Mouse (Mus musculus): ENCODE measurements around the gene Epn3. TPM values are rescaled to one million over a fixed set of nuclear protein-coding genes. Genes with fewer than 3 reads are reported as not detected.

Epn3 gene
- polyA plus RNA-seq, 1 experiment from 2014 or later: 4.2 TPM

DNA sequence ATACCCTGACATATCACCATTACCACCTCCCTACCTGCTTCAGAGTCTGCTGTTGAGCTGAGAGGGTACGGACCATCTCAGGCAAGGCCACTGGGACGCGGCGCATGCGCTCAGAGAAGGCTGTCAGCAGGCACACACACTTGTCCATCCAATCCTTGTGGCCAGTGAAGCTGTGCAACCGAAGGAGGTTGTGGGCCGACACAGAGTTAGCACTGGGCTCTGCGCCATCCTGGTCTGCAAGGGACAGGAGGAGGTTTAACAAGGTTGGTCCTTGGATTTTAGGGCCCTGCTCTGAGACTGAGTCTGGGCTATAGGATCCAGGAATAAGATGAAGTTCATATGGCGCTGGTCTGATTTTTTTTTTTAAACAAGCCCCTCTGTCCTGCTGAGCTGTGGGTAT, 19.4 kb downstream of the Epn3 start:
- 88% methylated on average over 9 of the region's 9 CpGs for WGBS
- no peak overlapping the region for H3K27ac ChIP-seq
- H3K36me3 ChIP-seq: no peaks in the 10 kb centered on the region
- peaks cover 27% of the 10 kb centered on the region for H3K27me3 ChIP-seq
- H3K4me3 ChIP-seq: no peak overlapping the region
- H3K4me2 ChIP-seq: no peak overlapping the region
- peaks cover 21% of the 10 kb centered on the region for H3K4me1 ChIP-seq
- ATAC-seq (ENCODE audit: insufficient number of reproducible peaks, insufficient read depth, low FRiP score, low TSS enrichment, low read depth): no peak
- H3K9me3 ChIP-seq: no peaks in the 10 kb centered on the region
- H3K9ac ChIP-seq: no peak overlapping the region

DNA sequence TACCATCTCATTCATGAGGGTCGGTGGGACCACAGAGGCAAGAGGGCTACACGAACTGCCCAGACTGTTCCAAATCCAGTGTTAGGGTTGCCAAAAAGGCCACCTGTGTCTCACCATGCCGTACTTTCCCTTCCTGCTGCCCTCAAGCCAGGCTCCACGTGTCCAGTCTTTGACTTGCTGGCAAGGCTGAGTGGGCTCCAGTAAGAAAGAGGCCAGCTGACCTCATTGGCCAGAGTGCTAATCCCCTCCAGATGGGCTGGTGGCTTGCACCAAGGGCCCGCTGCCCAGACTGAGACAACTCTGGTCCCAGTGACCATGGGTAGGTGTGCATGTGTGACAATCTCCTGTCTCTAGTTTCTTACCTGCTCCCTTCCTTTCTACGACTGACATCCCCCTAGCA, 22.1 kb downstream of the Epn3 start:
- Histone ChIP-seq H3K27ac (no peak overlapping the region), H3K4me1 (peaks cover 29% of the 10 kb centered on the region), H3K9me3 (no peaks in the 10 kb centered on the region), H3K4me2 (no peak overlapping the region), H3K9ac (no peak overlapping the region), H3K27me3 (peaks cover 33% of the 10 kb centered on the region), H3K4me3 (no peak overlapping the region), H3K36me3 (no peaks in the 10 kb centered on the region)
- WGBS: 51% methylated on average over 6 of the region's 6 CpGs
- no peak for ATAC-seq (ENCODE audit: insufficient number of reproducible peaks, insufficient read depth, low FRiP score, low TSS enrichment, low read depth)

DNA sequence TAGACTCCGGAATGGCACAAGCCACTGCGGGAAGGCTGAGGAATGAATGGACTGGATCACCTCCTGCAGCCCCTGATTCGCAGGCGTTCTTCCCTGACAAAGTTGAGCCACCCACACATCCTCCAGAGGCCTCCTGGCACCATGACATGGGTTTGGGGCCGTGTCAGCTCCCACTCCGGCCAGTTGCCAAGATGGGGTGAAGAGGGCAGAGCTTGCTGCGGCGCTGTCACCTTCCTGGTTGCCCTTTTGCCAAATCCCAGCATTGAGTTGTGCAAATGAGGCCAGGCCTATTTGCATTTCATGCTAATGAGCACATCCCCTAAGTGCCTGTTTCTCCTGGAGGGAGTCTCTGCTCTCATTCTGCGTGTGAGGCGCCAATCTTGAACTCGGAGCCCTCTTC, 24.1 kb downstream of the Epn3 start:
- no peak overlapping the region for H3K27ac ChIP-seq
- H3K4me1 ChIP-seq: peaks cover 43% of the 10 kb centered on the region
- no peak overlapping the region for H3K4me3 ChIP-seq
- no peak for ATAC-seq (ENCODE audit: insufficient number of reproducible peaks, insufficient read depth, low FRiP score, low TSS enrichment, low read depth)
- no peak overlapping the region for H3K9ac ChIP-seq
- H3K36me3 ChIP-seq: no peaks in the 10 kb centered on the region
- no peaks in the 10 kb centered on the region for H3K9me3 ChIP-seq
- WGBS: 22% methylated on average over 11 of the region's 11 CpGs
- peaks cover 33% of the 10 kb centered on the region for H3K27me3 ChIP-seq
- H3K4me2 ChIP-seq: no peak overlapping the region

DNA sequence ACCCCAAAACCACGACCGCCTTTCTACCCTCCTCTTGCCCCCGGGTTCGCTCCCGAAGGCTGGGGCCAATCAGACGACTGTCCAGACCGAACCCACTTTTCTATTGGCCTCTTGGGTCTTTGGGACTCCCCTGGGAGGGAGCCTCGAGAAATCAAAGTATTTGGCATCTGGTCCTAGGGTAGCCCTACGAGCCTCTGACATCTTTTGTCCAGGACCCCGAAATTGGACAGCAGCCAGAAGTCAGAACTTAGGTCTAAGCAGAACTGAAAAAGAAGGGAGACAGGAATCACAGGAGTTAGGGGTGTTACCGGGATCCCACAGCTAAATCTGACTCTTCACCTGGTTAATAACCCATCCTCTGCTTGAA, 25.2 kb downstream of the Epn3 start:
- WGBS: 1% methylated on average over 11 of the region's 11 CpGs
- H3K27me3 ChIP-seq: peaks cover 33% of the 10 kb centered on the region
- H3K4me2 ChIP-seq: peak overlapping the region; percentile 78
- no peaks in the 10 kb centered on the region for H3K36me3 ChIP-seq
- H3K4me3 ChIP-seq: peak overlapping the region; percentile 97
- H3K4me1 ChIP-seq: peaks cover 49% of the 10 kb centered on the region
- H3K27ac ChIP-seq: peak overlapping the region; percentile 99
- ATAC-seq (ENCODE audit: insufficient number of reproducible peaks, insufficient read depth, low FRiP score, low TSS enrichment, low read depth): no peak
- 0 out of 2 replicates have a peak overlapping the region, but pooled peaks have one; percentile 99 for H3K9ac ChIP-seq
- no peaks in the 10 kb centered on the region for H3K9me3 ChIP-seq

DNA sequence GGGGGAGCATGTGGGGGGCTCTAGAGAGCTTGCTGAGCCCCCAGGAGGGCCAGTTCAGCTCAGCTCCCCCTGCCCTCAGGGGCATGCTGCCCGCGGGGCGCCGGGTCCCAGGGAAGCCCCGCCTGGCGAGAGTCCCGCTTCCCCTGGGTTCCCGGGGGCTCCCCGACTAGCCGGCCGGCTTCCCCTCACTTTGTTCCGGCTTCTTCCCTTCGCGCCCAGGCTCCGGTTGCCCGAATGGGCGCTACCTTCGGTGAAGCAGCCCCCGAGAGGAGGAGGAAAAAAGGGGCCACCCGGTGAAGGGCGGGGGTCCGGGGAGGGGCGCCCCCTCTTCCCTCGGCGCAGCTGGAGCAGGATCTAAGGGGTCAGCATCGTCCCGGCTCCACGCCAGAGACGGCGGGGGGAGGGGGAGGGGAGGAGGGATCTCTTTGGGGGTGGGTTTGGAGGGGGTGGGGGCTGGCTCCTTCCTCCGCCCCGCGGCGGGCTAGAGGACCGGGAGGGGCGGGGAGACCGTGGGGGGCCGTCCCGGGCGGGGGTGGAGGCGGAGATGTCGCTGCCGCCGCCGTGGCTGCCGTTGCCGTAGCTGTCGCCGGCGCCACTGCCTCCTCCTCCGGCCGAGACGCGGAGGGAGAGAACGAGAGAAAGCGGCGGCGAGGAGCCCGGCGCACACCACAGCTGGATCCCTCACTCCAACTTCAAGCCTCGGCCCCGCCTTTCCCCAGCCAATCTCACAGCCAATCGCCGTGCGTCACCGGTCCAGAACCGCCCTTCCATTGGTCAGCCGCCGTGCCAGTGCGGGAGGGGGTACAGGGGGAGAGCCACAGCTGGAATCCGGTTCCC, 25.8 kb downstream of the Epn3 start, which contains the start of gene Cacna1g:
Cacna1g (minus strand) TSS at position 492 of the 837 bp plus-strand sequence.
- Histone ChIP-seq H3K9ac (peak within 1 kb of the TSS; percentile 99), H3K4me3 (peak within 1 kb of the TSS; percentile 97), H3K4me2 (peak within 1 kb of the TSS; percentile 78), H3K36me3 (no peaks in the 10 kb centered on the region), H3K27ac (peak within 1 kb of the TSS; percentile 99), H3K4me1 (peaks cover 55% of the 10 kb centered on the region), H3K27me3 (peaks cover 33% of the 10 kb centered on the region), H3K9me3 (no peaks in the 10 kb centered on the region)
- peak; percentile 89 for ATAC-seq (ENCODE audit: insufficient number of reproducible peaks, insufficient read depth, low FRiP score, low TSS enrichment, low read depth)
- WGBS: under 1% methylated on average over 52 of the region's 71 CpGs

DNA sequence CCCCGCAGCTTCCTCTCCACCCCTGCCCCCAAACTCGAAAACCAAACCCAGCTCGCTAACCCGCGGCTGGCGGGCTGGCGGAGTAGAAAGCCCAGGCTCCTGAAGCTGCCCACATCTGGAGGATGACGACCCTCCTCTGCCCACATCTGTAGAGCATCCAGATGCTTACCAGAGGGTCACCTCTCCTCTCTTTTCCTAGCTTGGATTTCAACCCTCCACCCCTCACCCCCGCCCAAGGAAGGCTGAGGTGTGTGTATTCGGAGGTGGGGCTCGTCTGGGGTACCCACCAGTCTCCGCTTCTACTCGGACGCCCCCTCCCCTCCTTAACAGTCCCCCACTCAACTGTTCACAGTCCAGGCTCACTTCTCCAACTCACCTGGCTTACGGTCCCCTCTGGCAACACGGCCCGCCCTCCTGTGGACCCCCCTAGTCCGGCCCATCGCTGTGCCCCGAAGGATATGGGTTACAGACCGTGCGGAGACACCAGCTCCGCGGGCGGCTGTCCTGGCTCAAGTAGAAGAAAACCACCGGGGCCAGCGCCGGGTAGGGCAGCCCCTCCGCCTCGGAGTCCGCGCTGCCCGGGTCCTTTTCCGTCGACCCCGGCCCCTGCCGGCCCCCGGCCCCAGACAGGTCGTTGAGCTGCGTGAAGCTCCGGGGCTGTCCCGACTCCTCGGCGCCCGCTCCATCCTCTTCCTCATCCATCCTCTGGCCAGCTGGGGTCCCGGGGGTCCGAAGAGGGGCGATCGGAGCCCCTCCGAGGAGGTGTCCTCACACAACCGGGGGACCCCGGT, 26.7 kb downstream of the Epn3 start:
- peak overlapping the region; percentile 99 for H3K9ac ChIP-seq
- H3K4me3 ChIP-seq: peak overlapping the region; percentile 97
- no peaks in the 10 kb centered on the region for H3K9me3 ChIP-seq
- H3K4me1 ChIP-seq: peaks cover 63% of the 10 kb centered on the region
- 2% methylated on average over 52 of the region's 52 CpGs for WGBS
- H3K27ac ChIP-seq: peak overlapping the region; percentile 99
- H3K36me3 ChIP-seq: no peaks in the 10 kb centered on the region
- peaks cover 33% of the 10 kb centered on the region for H3K27me3 ChIP-seq
- ATAC-seq (ENCODE audit: insufficient number of reproducible peaks, insufficient read depth, low FRiP score, low TSS enrichment, low read depth): peak; percentile 4; the same call in 1 of the 2 replicates
- peak overlapping the region; percentile 78 for H3K4me2 ChIP-seq

DNA sequence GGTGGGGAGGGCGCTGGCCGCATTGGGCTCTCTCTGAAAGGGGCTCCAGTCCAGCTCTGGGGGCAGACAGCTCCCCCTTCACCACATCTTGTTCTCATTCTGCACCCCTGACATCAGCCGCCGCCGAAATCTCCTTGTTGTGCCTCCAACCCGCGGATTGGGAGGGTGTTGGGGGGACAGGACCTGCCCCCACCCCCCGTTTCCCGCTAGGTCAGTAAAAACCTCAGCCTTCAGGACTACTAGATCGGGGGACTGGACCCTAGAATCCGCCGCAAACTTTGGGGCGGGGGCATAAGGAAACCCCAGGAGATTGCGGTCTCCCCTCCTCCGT, 27.2 kb downstream of the Epn3 start:
- Histone ChIP-seq H3K9me3 (no peaks in the 10 kb centered on the region), H3K27ac (peak overlapping the region; percentile 99), H3K4me1 (peaks cover 66% of the 10 kb centered on the region), H3K9ac (peak overlapping the region; percentile 99), H3K36me3 (peaks cover 4% of the 10 kb centered on the region; the same call in 1 of the 2 replicates), H3K4me3 (peak overlapping the region; percentile 97), H3K27me3 (peaks cover 28% of the 10 kb centered on the region), H3K4me2 (peak overlapping the region; percentile 78)
- WGBS: 2% methylated on average over 15 of the region's 15 CpGs
- ATAC-seq (ENCODE audit: insufficient number of reproducible peaks, insufficient read depth, low FRiP score, low TSS enrichment, low read depth): no peak

DNA sequence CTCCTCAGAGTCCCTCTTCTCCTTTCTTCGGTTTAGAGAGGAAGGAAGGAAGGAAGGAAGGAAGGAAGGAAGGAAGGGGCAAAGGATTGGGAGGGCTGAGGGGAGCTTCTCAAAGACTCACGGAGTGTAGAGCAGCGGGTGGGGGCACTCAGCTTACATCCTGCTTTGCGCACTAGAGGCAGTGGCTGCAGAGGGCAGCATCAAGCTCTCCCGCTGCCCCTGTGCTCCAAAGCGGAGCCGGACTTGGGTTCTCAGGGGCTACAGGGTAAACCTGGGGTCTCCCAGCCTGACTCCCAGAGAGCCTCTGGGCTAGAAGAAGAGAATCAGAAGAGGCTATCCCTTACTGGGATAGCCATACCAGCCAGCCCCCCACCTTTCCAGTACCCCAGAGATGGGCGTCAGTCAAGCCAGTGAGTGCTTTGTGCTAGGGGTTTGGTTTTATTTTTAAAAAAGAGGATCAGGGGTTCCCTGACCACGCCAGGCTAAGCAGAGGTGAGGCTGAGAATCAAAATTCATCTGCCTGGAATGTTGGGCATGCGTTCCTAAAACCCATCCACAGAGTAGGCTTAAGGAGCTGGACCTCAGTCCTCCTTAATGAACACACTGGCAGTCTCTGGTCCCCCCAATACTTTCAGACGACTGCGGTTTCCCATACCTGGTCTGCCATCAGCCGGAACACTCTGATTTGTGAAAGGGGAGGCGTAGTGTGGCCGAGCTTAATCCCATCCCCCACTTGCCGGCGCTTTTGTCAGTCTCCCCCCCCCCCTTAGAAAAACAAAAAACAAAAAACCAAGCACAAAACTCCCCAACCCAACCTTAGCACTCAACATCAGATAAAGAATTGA, 27.8 kb downstream of the Epn3 start:
- H3K9ac ChIP-seq: peak overlapping the region; percentile 99
- 2% methylated on average over 17 of the region's 17 CpGs for WGBS
- no peaks in the 10 kb centered on the region for H3K9me3 ChIP-seq
- H3K36me3 ChIP-seq: peaks cover 8% of the 10 kb centered on the region; the same call in 1 of the 2 replicates
- peak overlapping the region; percentile 97 for H3K4me3 ChIP-seq
- peaks cover 67% of the 10 kb centered on the region for H3K4me1 ChIP-seq
- H3K4me2 ChIP-seq: peak overlapping the region; percentile 78
- no peak for ATAC-seq (ENCODE audit: insufficient number of reproducible peaks, insufficient read depth, low FRiP score, low TSS enrichment, low read depth)
- peak overlapping the region; percentile 99 for H3K27ac ChIP-seq
- H3K27me3 ChIP-seq: peaks cover 25% of the 10 kb centered on the region

DNA sequence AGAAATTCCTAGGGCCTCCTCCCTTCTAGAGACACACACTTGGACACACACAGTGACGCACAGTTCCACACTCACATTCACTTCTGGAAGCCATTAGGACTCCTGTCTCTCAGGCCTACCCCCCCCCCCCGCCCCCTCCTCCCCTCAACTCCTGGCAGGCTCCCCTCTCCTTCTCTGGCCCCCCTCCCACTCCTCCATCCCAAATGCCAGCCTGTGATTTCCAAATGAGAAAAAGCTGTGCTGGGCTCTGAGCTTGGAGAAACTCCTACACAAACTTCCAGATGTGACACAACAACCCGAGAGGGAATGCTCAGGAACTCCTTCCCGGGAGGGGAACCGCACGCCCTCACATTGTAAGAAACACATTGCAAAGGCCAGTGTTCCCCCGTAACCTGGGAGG, 29.4 kb downstream of the Epn3 start:
- H3K9me3 ChIP-seq: no peaks in the 10 kb centered on the region
- peak overlapping the region; percentile 99 for H3K9ac ChIP-seq
- peak overlapping the region; percentile 78 for H3K4me2 ChIP-seq
- H3K4me3 ChIP-seq: peak overlapping the region; percentile 97
- H3K27me3 ChIP-seq: peaks cover 14% of the 10 kb centered on the region
- peaks cover 70% of the 10 kb centered on the region for H3K4me1 ChIP-seq
- no peak for ATAC-seq (ENCODE audit: insufficient number of reproducible peaks, insufficient read depth, low FRiP score, low TSS enrichment, low read depth)
- peak overlapping the region; percentile 99 for H3K27ac ChIP-seq
- peaks cover 20% of the 10 kb centered on the region; the same call in 1 of the 2 replicates for H3K36me3 ChIP-seq
- 10% methylated on average over 7 of the region's 7 CpGs for WGBS

DNA sequence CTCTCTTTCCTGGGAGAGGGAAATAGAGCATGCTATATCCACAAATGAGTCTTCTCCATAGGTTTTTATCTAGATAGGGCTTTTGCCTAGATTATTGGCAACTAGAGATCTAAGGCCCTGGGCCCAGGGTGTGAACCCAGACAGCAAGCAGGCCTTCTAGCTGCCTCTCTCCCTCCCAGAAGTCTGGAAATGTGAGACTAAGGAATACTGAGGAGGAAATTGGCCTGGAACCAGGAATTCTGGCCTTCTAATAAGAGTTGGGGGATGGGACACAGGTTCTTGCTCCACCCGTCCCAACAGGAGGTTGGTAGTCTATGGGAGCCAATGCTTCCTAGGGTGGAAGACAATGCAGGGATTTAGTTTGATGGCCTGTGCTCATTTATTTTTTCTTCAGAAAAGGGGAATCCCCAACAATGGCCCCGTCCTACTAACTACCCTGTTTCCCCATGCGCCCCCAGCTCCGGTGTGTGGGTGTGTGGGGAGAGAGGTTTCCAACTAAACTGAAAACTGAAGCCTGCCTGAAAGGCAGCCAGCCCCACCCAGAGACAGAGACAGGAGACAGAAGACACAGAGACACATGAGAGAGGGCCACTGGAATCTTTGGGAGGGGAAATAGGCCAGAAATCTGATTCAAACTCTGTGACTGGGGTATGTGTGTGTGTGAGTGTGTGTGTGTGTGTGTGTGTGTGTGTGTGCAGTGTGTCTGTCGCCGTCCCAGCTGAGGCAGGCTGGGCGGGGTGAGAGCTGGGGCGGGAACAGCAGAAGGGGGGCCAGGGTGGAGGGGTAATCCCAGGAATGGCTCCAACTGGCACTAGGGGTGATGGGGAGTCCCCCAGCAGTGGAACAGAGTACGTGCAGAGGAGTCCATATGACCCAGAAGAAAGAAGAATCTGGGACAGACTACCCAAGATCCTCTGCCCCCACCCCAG, 30.4 kb downstream of the Epn3 start:
- Histone ChIP-seq H3K9me3 (no peaks in the 10 kb centered on the region), H3K27me3 (peaks cover 8% of the 10 kb centered on the region), H3K4me1 (peaks cover 68% of the 10 kb centered on the region), H3K36me3 (peaks cover 25% of the 10 kb centered on the region; the same call in 1 of the 2 replicates), H3K4me2 (peak overlapping the region; percentile 78), H3K4me3 (peak overlapping the region; percentile 97), H3K9ac (peak overlapping the region; percentile 55), H3K27ac (peak overlapping the region; percentile 99)
- 5% methylated on average over 9 of the region's 9 CpGs for WGBS
- ATAC-seq (ENCODE audit: insufficient number of reproducible peaks, insufficient read depth, low FRiP score, low TSS enrichment, low read depth): no peak
